Mouse (Mus musculus): Measurements from ENCODE around the gene Cdk5.

DNA sequence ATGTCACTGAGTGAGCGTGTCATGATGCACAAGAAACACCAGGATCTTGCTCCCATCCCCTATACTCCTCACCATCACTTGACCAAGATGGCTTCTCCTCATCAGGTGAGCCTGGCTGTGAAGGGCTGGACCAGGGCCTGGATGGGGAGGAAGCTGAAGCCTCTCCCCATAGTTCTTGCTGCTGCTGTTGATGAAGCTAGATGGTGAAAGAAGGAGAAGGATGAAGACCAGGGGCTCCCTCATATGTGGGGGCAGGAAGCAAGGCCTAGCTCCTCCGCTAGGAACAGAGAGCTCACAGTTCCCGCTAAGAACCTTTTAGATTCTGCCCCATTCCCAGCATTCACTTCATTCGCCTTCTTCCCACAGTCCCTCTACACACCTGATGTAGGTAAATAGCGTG is 38.0 kb downstream of the Cdk5 start:
- no peak for TF ChIP-seq CTCF (IDR thresholded peaks at IDR 0.05; ENCODE audit: low read depth)
- no peak for TF ChIP-seq EP300 (IDR thresholded peaks at IDR 0.05; ENCODE audit: low read depth)

All from heart, postnatal 0 days (tissue).